Mouse (Mus musculus): ENCODE measurements around the gene Atxn1. TPM values are rescaled to one million over a fixed set of nuclear protein-coding genes. Genes with fewer than 3 reads are reported as not detected.

The Atxn1 gene
- total and polyA plus RNA-seq, 2 experiments from 2014 or later, result 8.6 to 44.6 TPM

GRCm38 (mm10) chr13:45613346-45613745 lies 351.5 kb downstream of the Atxn1 start:
- TF ChIP-seq CTCF (IDR thresholded peaks at IDR 0.05; ENCODE audit: low read depth), result peak; percentile 92
- DNase-seq (ENCODE audit: low spot score) (peak; percentile 72), ATAC-seq (peak; percentile 58; the same call in 1 of the 2 replicates)
- H3K4me3 ChIP-seq (ENCODE audit: low read length), result no peak overlapping the region
- H3K4me1 ChIP-seq (ENCODE audit: insufficient read depth, low read length), result no peaks in the 10 kb centered on the region
- H3K27me3 ChIP-seq (ENCODE audit: insufficient read depth, low read length), result no peaks in the 10 kb centered on the region
- no peaks in the 10 kb centered on the region for H3K36me3 ChIP-seq (ENCODE audit: insufficient read depth, low read length)
- WGBS, result 31% methylated on average over 5 of the region's 5 CpGs
- no peak overlapping the region for H3K4me2 ChIP-seq (ENCODE audit: low read depth, low read length)
- no peak overlapping the region for H3K9ac ChIP-seq (replicated peaks; ENCODE audit: low read length)
- no peaks in the 10 kb centered on the region for H3K9me3 ChIP-seq (ENCODE audit: low read length)
- H3K27ac ChIP-seq, result no peak overlapping the region

- no peak overlapping the region for H3K4me3 ChIP-seq (ENCODE audit: low read length)
- ATAC-seq (no peak), DNase-seq (ENCODE audit: low spot score) (no peak)
- no peak overlapping the region for H3K27ac ChIP-seq
- no peak overlapping the region for H3K4me2 ChIP-seq (ENCODE audit: low read depth, low read length)
- no peak for TF ChIP-seq CTCF (IDR thresholded peaks at IDR 0.05; ENCODE audit: low read depth)
- H3K4me1 ChIP-seq (ENCODE audit: insufficient read depth, low read length), result no peaks in the 10 kb centered on the region
- no peaks in the 10 kb centered on the region for H3K36me3 ChIP-seq (ENCODE audit: insufficient read depth, low read length)
- WGBS, result 67% methylated on average over 3 of the region's 3 CpGs
- H3K9me3 ChIP-seq (ENCODE audit: low read length), result no peaks in the 10 kb centered on the region
- no peak overlapping the region for H3K9ac ChIP-seq (replicated peaks; ENCODE audit: low read length)
- H3K27me3 ChIP-seq (ENCODE audit: insufficient read depth, low read length), result no peaks in the 10 kb centered on the region
These were observed 353.3 kb downstream of the Atxn1 start for GRCm38 (mm10) chr13:45611554-45611953.

GRCm38 (mm10) chr13:45609461-45609860 lies 355.3 kb downstream of the Atxn1 start:
- no peak for TF ChIP-seq CTCF (IDR thresholded peaks at IDR 0.05; ENCODE audit: low read depth)
- DNase-seq (ENCODE audit: low spot score) (no peak), ATAC-seq (no peak)
- Histone ChIP-seq H3K27me3 (ENCODE audit: insufficient read depth, low read length) (no peaks in the 10 kb centered on the region), H3K36me3 (ENCODE audit: insufficient read depth, low read length) (no peaks in the 10 kb centered on the region), H3K4me3 (ENCODE audit: low read length) (no peak overlapping the region), H3K4me2 (ENCODE audit: low read depth, low read length) (no peak overlapping the region), H3K27ac (no peak overlapping the region), H3K9ac (replicated peaks; ENCODE audit: low read length) (no peak overlapping the region), H3K9me3 (ENCODE audit: low read length) (no peaks in the 10 kb centered on the region), H3K4me1 (ENCODE audit: insufficient read depth, low read length) (no peaks in the 10 kb centered on the region)
- WGBS, result 22% methylated on average over 4 of the region's 4 CpGs

GRCm38 (mm10) chr13:45608593-45608992 lies 356.2 kb downstream of the Atxn1 start:
- peak; percentile 31 for TF ChIP-seq CTCF (IDR thresholded peaks at IDR 0.05; ENCODE audit: low read depth)
- no peak overlapping the region for H3K9ac ChIP-seq (replicated peaks; ENCODE audit: low read length)
- H3K27ac ChIP-seq, result no peak overlapping the region
- H3K4me3 ChIP-seq (ENCODE audit: low read length), result no peak overlapping the region
- H3K4me1 ChIP-seq (ENCODE audit: insufficient read depth, low read length), result no peaks in the 10 kb centered on the region
- ATAC-seq, result no peak
- H3K4me2 ChIP-seq (ENCODE audit: low read depth, low read length), result no peak overlapping the region
- 95% methylated on average over 5 of the region's 5 CpGs for WGBS
- H3K9me3 ChIP-seq (ENCODE audit: low read length), result no peaks in the 10 kb centered on the region
- no peak for DNase-seq (ENCODE audit: low spot score)
- no peaks in the 10 kb centered on the region for H3K27me3 ChIP-seq (ENCODE audit: insufficient read depth, low read length)
- H3K36me3 ChIP-seq (ENCODE audit: insufficient read depth, low read length), result no peaks in the 10 kb centered on the region

GRCm38 (mm10) chr13:45607946-45608345 lies 356.9 kb downstream of the Atxn1 start:
- TF ChIP-seq CTCF (IDR thresholded peaks at IDR 0.05; ENCODE audit: low read depth), result no peak
- H3K36me3 ChIP-seq (ENCODE audit: insufficient read depth, low read length), result no peaks in the 10 kb centered on the region
- no peaks in the 10 kb centered on the region for H3K4me1 ChIP-seq (ENCODE audit: insufficient read depth, low read length)
- H3K9ac ChIP-seq (replicated peaks; ENCODE audit: low read length), result no peak overlapping the region
- H3K4me2 ChIP-seq (ENCODE audit: low read depth, low read length), result no peak overlapping the region
- no peak overlapping the region for H3K4me3 ChIP-seq (ENCODE audit: low read length)
- no peak for ATAC-seq
- 51% methylated on average over 2 of the region's 2 CpGs for WGBS
- no peak overlapping the region for H3K27ac ChIP-seq
- no peak for DNase-seq (ENCODE audit: low spot score)
- no peaks in the 10 kb centered on the region for H3K9me3 ChIP-seq (ENCODE audit: low read length)
- no peaks in the 10 kb centered on the region for H3K27me3 ChIP-seq (ENCODE audit: insufficient read depth, low read length)

GRCm38 (mm10) chr13:45603636-45604035 lies 361.2 kb downstream of the Atxn1 start:
- no peaks in the 10 kb centered on the region for H3K9me3 ChIP-seq (ENCODE audit: low read length)
- H3K27me3 ChIP-seq (ENCODE audit: insufficient read depth, low read length), result no peaks in the 10 kb centered on the region
- 93% methylated on average over 6 of the region's 6 CpGs for WGBS
- no peak for TF ChIP-seq CTCF (IDR thresholded peaks at IDR 0.05; ENCODE audit: low read depth)
- H3K27ac ChIP-seq, result no peak overlapping the region
- H3K9ac ChIP-seq (replicated peaks; ENCODE audit: low read length), result no peak overlapping the region
- DNase-seq (ENCODE audit: low spot score) (no peak), ATAC-seq (no peak)
- H3K36me3 ChIP-seq (ENCODE audit: insufficient read depth, low read length), result no peaks in the 10 kb centered on the region
- no peak overlapping the region for H3K4me3 ChIP-seq (ENCODE audit: low read length)
- 0 out of 2 replicates have a peak, but pooled peaks cover 8% of the 10 kb centered on the region for H3K4me1 ChIP-seq (ENCODE audit: insufficient read depth, low read length)
- no peak overlapping the region for H3K4me2 ChIP-seq (ENCODE audit: low read depth, low read length)

- no peak overlapping the region for H3K4me3 ChIP-seq (ENCODE audit: low read length)
- no peaks in the 10 kb centered on the region for H3K9me3 ChIP-seq (ENCODE audit: low read length)
- H3K27ac ChIP-seq, result peak overlapping the region; percentile 48; the same call in 1 of the 2 replicates
- H3K9ac ChIP-seq (replicated peaks; ENCODE audit: low read length), result no peak overlapping the region
- DNase-seq (ENCODE audit: low spot score), result no peak
- no peak overlapping the region for H3K4me2 ChIP-seq (ENCODE audit: low read depth, low read length)
- ATAC-seq, result peak; percentile 55; the same call in 1 of the 2 replicates
- no peak for TF ChIP-seq CTCF (IDR thresholded peaks at IDR 0.05; ENCODE audit: low read depth)
- no peaks in the 10 kb centered on the region for H3K27me3 ChIP-seq (ENCODE audit: insufficient read depth, low read length)
- H3K36me3 ChIP-seq (ENCODE audit: insufficient read depth, low read length), result no peaks in the 10 kb centered on the region
- 34% methylated on average over 6 of the region's 6 CpGs for WGBS
- H3K4me1 ChIP-seq (ENCODE audit: insufficient read depth, low read length), result 0 out of 2 replicates have a peak, but pooled peaks cover 8% of the 10 kb centered on the region
These were observed 364.4 kb downstream of the Atxn1 start for GRCm38 (mm10) chr13:45600443-45600842.

Measured in hindbrain, postnatal 0 days (tissue).